Mouse (Mus musculus) layer of hippocampus, adult 2 months (tissue): ENCODE results near the gene C2. TPM values are rescaled to one million over a fixed set of nuclear protein-coding genes. Genes with fewer than 3 reads are reported as not detected.
"Not testable (repeated sequence)": the region's sequence is repeated elsewhere in the genome, so short reads cannot be mapped to it uniquely, and the experiment has no call there.

ENCODE experiments used
- DNase-seq, 2 experiments: peaks; one replicate each; pipeline ENCODE4 v3.0.0; 2022; ENCODE audit warnings: low spot score in 2 of 2
- H3K27ac ChIP-seq: fragments of 200-600 bp; 2 replicates; pipeline ENCODE4 v1.8.1; 2022
- H3K4me3 ChIP-seq: fragments of 200-600 bp; 2 replicates; pipeline ENCODE4 v1.8.1; 2022; ENCODE audit warnings: mild to moderate bottlenecking
- CTCF ChIP-seq: fragments of 200-600 bp; conservative IDR thresholded peaks from 2 replicates; pipeline ENCODE4 v1.8.1; 2022; ENCODE audit warnings: antibody characterized with exemption, mild to moderate bottlenecking, moderate library complexity
- microRNA-seq, 2 experiments: library from miRNA; unstranded; fragments of <30 nt; microRNA quantifications; one replicate each; pipeline ENCODE4 v1.2.0; 2021
- total RNA-seq, 2 experiments: library from RNA; stranded (reverse); gene quantifications; 2 replicates each; pipeline ENCODE4 v1.2.3; 2021

Gene C2
- total RNA-seq, 2 experiments from 2014 or later, result 1.1 to 1.8 TPM

DNA sequence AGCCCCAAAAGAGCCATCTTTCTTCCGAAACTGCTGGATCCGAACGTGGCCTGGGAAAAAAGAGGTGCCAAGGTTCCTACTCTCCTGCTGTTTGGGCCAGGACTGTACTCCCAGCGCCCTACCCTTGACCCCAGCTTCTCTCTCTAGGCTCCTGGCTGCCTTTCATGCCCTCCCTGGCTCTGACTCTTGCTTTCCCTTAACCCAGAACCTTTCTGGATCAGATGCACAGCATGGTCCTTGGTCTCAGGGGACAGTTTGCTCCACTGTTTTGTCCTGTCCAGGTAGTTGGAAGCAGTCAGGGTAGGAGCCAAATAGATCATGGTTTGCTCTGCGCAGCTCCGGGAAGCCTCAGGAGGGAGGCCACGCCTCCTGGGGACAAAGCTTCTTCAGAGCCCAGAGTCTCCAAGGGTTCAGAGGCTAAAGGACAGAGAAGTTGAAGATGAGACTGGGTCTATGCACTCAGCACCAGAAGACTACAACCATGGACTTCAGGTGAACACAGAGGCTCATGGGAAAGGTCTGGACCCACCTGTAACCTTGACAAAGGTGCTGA, 83.2 kb downstream of the C2 start:
- H3K27ac ChIP-seq, result no peak overlapping the region
- DNase-seq, result no peak
- TF ChIP-seq CTCF, result no peak

DNA sequence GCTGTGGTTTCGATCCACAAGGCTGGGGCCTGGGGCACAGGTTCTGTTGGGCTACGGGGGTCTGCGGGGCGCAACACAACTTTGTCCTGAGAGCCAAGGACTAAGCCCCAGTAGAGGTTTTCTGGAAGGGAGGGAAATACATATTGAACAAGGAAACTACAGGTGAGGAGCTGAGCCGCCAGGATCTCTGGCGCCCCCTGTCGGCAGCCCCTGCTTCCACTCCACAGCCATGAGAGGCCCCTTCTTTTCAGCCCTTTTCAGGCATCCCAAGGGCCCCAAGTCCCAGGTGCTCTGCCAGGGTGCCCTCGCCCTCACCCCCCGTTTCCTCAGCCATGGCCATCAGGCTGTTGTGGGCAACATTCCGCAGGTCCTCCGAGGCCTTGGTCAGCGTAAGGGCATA, 84.3 kb downstream of the C2 start:
- not testable (repeated sequence) for H3K4me3 ChIP-seq, H3K27ac ChIP-seq
- TF ChIP-seq CTCF, result peak; percentile 86
- peak in 1 of 2 experiments; percentile 53 for DNase-seq

More for the DNA sequence above, 83.2 kb downstream of the C2 start:
- no peak overlapping the region for H3K4me3 ChIP-seq

Small RNA genes within 50 kb of the gene (microRNA-seq; reads per million reads assigned to microRNA genes)
- 0.64 to 1.5 reads per million in 2 experiments for gene Mir6970
- 5.9 to 7.0 reads per million in 2 experiments for gene Mir6971
- gene Mir6972, result 0 reads per million in 2 experiments

Other genes starting within 250 kb of the C2 start
- 10 to 100 TPM; 10.9 to 11.0 TPM for gene Tnxb, start 227.7 kb downstream of the C2 start, total RNA-seq
- gene C4b, start 154.4 kb downstream of the C2 start, total RNA-seq, result 10 to 100 TPM; 27.2 to 28.7 TPM
- gene Cyp21a1, start 93.7 kb downstream of the C2 start, total RNA-seq, result under 1 TPM in 1 of 2 experiments, not detected in 1; 0.42 TPM
- 10 to 100 TPM; 55.5 to 61.3 TPM for gene Stk19, start 61.3 kb downstream of the C2 start, total RNA-seq
- gene Dxo, start 61.2 kb downstream of the C2 start, total RNA-seq, result 10 to 100 TPM; 39.7 to 42.3 TPM
- 10 to 100 TPM; 75.1 to 78.3 TPM for gene Skiv2l, start 48.1 kb downstream of the C2 start, total RNA-seq
- 10 to 100 TPM; 34.9 to 38.1 TPM for gene Nelfe, start 47.9 kb downstream of the C2 start, total RNA-seq
- not detected for gene Cfb, start 35.7 kb downstream of the C2 start, total RNA-seq
- gene Zbtb12, start 18.8 kb downstream of the C2 start, total RNA-seq, result 1 to 10 TPM; 7.5 to 9.0 TPM
- not detected for gene Gm20547, start 16.2 kb downstream of the C2 start, total RNA-seq
- 100 to 1,000 TPM; 181 to 190 TPM for gene Ehmt2, start 204 bp upstream of the C2 start, total RNA-seq
- under 1 TPM in 1 of 2 experiments, not detected in 1; 0.29 TPM for gene Slc44a4, start 16.2 kb upstream of the C2 start, total RNA-seq
- gene Neu1, start 33.0 kb upstream of the C2 start, total RNA-seq, result 10 to 100 TPM; 39.4 to 43.1 TPM
- 10 to 100 TPM; 21.4 to 24.7 TPM for gene Hspa1b, start 61.0 kb upstream of the C2 start, total RNA-seq
- not detected for gene Gm20481, start 71.6 kb upstream of the C2 start, total RNA-seq
- gene Hspa1a, start 73.9 kb upstream of the C2 start, total RNA-seq, result 10 to 100 TPM; 16.9 to 18.1 TPM
- under 1 TPM; 0.44 to 0.49 TPM for gene Hspa1l, start 74.4 kb upstream of the C2 start, total RNA-seq
- 10 to 100 TPM; 15.9 to 21.8 TPM for gene Lsm2, start 83.6 kb upstream of the C2 start, total RNA-seq
- 10 to 100 TPM; 48.2 to 55.1 TPM for gene Vars, start 102.7 kb upstream of the C2 start, total RNA-seq
- gene Vwa7, start 118.3 kb upstream of the C2 start, total RNA-seq, result under 1 TPM; 0.20 to 0.26 TPM
- gene Sapcd1, start 129.8 kb upstream of the C2 start, total RNA-seq, result under 1 TPM in 1 of 2 experiments, not detected in 1; 0.67 TPM
- gene Msh5, start 148.5 kb upstream of the C2 start, total RNA-seq, result 1 to 10 TPM in 1 of 2 experiments, under 1 TPM in 1; 0.26 to 1.1 TPM
- 1 to 10 TPM; 9.2 to 9.6 TPM for gene Clic1, start 151.7 kb upstream of the C2 start, total RNA-seq
- gene Ddah2, start 160.8 kb upstream of the C2 start, total RNA-seq, result 10 to 100 TPM; 13.7 to 15.8 TPM
- gene Ly6g6c, start 167.1 kb upstream of the C2 start, total RNA-seq, result not detected
- not detected for gene Mpig6b, start 167.9 kb upstream of the C2 start, total RNA-seq
- 1 to 10 TPM; 2.5 to 3.5 TPM for gene Ly6g6e, start 178.6 kb upstream of the C2 start, total RNA-seq
- gene Ly6g6d, start 179.8 kb upstream of the C2 start, total RNA-seq, result 1 to 10 TPM; 1.1 TPM
- under 1 TPM in 1 of 2 experiments, not detected in 1; 0.52 TPM for gene Ly6g6f, start 187.3 kb upstream of the C2 start, total RNA-seq
- 100 to 1,000 TPM; 110 to 113 TPM for gene Abhd16a, start 191.0 kb upstream of the C2 start, total RNA-seq
- gene Ly6g5c, start 210.0 kb upstream of the C2 start, total RNA-seq, result not detected
- gene Ly6g5b, start 217.2 kb upstream of the C2 start, total RNA-seq, result under 1 TPM in 1 of 2 experiments, not detected in 1; 0.54 TPM
- 10 to 100 TPM; 15.0 to 15.9 TPM for gene Gpank1, start 223.2 kb upstream of the C2 start, total RNA-seq
- 100 to 1,000 TPM; 170 to 178 TPM for gene Csnk2b, start 223.8 kb upstream of the C2 start, total RNA-seq
- 10 to 100 TPM; 25.2 to 29.3 TPM for gene D17H6S53E, start 228.1 kb upstream of the C2 start, total RNA-seq
- under 1 TPM; 0.37 to 0.49 TPM for gene Apom, start 233.8 kb upstream of the C2 start, total RNA-seq
- 100 to 1,000 TPM; 320 to 334 TPM for gene Bag6, start 236.9 kb upstream of the C2 start, total RNA-seq